Mouse (Mus musculus): ENCODE measurements around the gene Rptor. TPM values are rescaled to one million over a fixed set of nuclear protein-coding genes. Genes with fewer than 3 reads are reported as not detected.

Rptor gene
- total and polyA plus RNA-seq, 2 experiments = 11.2 to 18.4 TPM

GRCm38 (mm10) chr11:119816798-119817361, 214.2 kb downstream of the Rptor start:
- WGBS = 89% methylated on average over 14 of the region's 14 CpGs
- Histone ChIP-seq H3K36me3 (ENCODE audit: control insufficient read depth, insufficient read depth, low read length) (peaks cover 9% of the 10 kb centered on the region; the same call in 1 of the 2 replicates), H3K4me1 (ENCODE audit: control insufficient read depth, insufficient read depth, low read length) (no peaks in the 10 kb centered on the region), H3K27me3 (ENCODE audit: control insufficient read depth, insufficient read depth, low read length) (no peaks in the 10 kb centered on the region), H3K79me2 (ENCODE audit: control insufficient read depth, insufficient read depth, low read length) (no peaks in the 10 kb centered on the region), H3K9ac (ENCODE audit: low read depth, low read length) (no peak overlapping the region), H3K27ac (replicated peaks; ENCODE audit: insufficient read depth, low read depth, low read length) (no peak overlapping the region), H3K4me3 (ENCODE audit: insufficient read depth, low read depth, low read length) (no peak overlapping the region)
- TF ChIP-seq CTCF (IDR thresholded peaks at IDR 0.05; ENCODE audit: low read depth, low read length) (no peak), POLR2A (IDR thresholded peaks at IDR 0.05; ENCODE audit: extremely low read depth, insufficient read depth, low read length) (no peak)
- DNase-seq (ENCODE audit: extremely low read depth, low read depth, low spot score) = no peak

GRCm38 (mm10) chr11:119817362-119817837, 214.7 kb downstream of the Rptor start:
- H3K36me3 ChIP-seq (ENCODE audit: control insufficient read depth, insufficient read depth, low read length) = peaks cover 9% of the 10 kb centered on the region; the same call in 1 of the 2 replicates

GRCm38 (mm10) chr11:119817898-119818297, 215.2 kb downstream of the Rptor start:
- no peak for DNase-seq (ENCODE audit: extremely low read depth, low read depth, low spot score)
- Histone ChIP-seq H3K4me3 (ENCODE audit: insufficient read depth, low read depth, low read length) (no peak overlapping the region), H3K4me1 (ENCODE audit: control insufficient read depth, insufficient read depth, low read length) (no peaks in the 10 kb centered on the region), H3K9ac (ENCODE audit: low read depth, low read length) (no peak overlapping the region), H3K27me3 (ENCODE audit: control insufficient read depth, insufficient read depth, low read length) (no peaks in the 10 kb centered on the region), H3K36me3 (ENCODE audit: control insufficient read depth, insufficient read depth, low read length) (peaks cover 10% of the 10 kb centered on the region; the same call in 1 of the 2 replicates), H3K27ac (replicated peaks; ENCODE audit: insufficient read depth, low read depth, low read length) (no peak overlapping the region), H3K79me2 (ENCODE audit: control insufficient read depth, insufficient read depth, low read length) (no peaks in the 10 kb centered on the region)
- WGBS = 90% methylated on average over 3 of the region's 3 CpGs
- no peak for TF ChIP-seq CTCF (IDR thresholded peaks at IDR 0.05; ENCODE audit: low read depth, low read length)
- no peak for TF ChIP-seq POLR2A (IDR thresholded peaks at IDR 0.05; ENCODE audit: extremely low read depth, insufficient read depth, low read length)

More at GRCm38 (mm10) chr11:119817362-119817837, 214.7 kb downstream of the Rptor start:
- DNase-seq (ENCODE audit: extremely low read depth, low read depth, low spot score) = no peak
- Histone ChIP-seq H3K79me2 (ENCODE audit: control insufficient read depth, insufficient read depth, low read length) (no peaks in the 10 kb centered on the region), H3K9ac (ENCODE audit: low read depth, low read length) (no peak overlapping the region), H3K4me3 (ENCODE audit: insufficient read depth, low read depth, low read length) (no peak overlapping the region), H3K27ac (replicated peaks; ENCODE audit: insufficient read depth, low read depth, low read length) (no peak overlapping the region), H3K4me1 (ENCODE audit: control insufficient read depth, insufficient read depth, low read length) (no peaks in the 10 kb centered on the region), H3K27me3 (ENCODE audit: control insufficient read depth, insufficient read depth, low read length) (no peaks in the 10 kb centered on the region)
- 64% methylated on average over 3 of the region's 3 CpGs for WGBS
- no peak for TF ChIP-seq POLR2A (IDR thresholded peaks at IDR 0.05; ENCODE audit: extremely low read depth, insufficient read depth, low read length)

- Histone ChIP-seq H3K36me3 (ENCODE audit: control insufficient read depth, insufficient read depth, low read length) (peaks cover 15% of the 10 kb centered on the region; the same call in 1 of the 2 replicates), H3K27me3 (ENCODE audit: control insufficient read depth, insufficient read depth, low read length) (no peaks in the 10 kb centered on the region), H3K4me1 (ENCODE audit: control insufficient read depth, insufficient read depth, low read length) (no peaks in the 10 kb centered on the region), H3K9ac (ENCODE audit: low read depth, low read length) (no peak overlapping the region), H3K27ac (replicated peaks; ENCODE audit: insufficient read depth, low read depth, low read length) (no peak overlapping the region), H3K4me3 (ENCODE audit: insufficient read depth, low read depth, low read length) (no peak overlapping the region), H3K79me2 (ENCODE audit: control insufficient read depth, insufficient read depth, low read length) (no peaks in the 10 kb centered on the region)
- DNase-seq (ENCODE audit: extremely low read depth, low read depth, low spot score) = no peak
- 88% methylated on average over 9 of the region's 9 CpGs for WGBS
- TF ChIP-seq POLR2A (IDR thresholded peaks at IDR 0.05; ENCODE audit: extremely low read depth, insufficient read depth, low read length) = no peak
- TF ChIP-seq CTCF (IDR thresholded peaks at IDR 0.05; ENCODE audit: low read depth, low read length) = no peak
These were observed 218.8 kb downstream of the Rptor start for GRCm38 (mm10) chr11:119821514-119821913.

- no peak overlapping the region for H3K4me3 ChIP-seq (ENCODE audit: insufficient read depth, low read depth, low read length)
- no peaks in the 10 kb centered on the region for H3K4me1 ChIP-seq (ENCODE audit: control insufficient read depth, insufficient read depth, low read length)
- H3K9ac ChIP-seq (ENCODE audit: low read depth, low read length) = no peak overlapping the region
- H3K79me2 ChIP-seq (ENCODE audit: control insufficient read depth, insufficient read depth, low read length) = no peaks in the 10 kb centered on the region
- TF ChIP-seq POLR2A (IDR thresholded peaks at IDR 0.05; ENCODE audit: extremely low read depth, insufficient read depth, low read length) = no peak
- TF ChIP-seq CTCF (IDR thresholded peaks at IDR 0.05; ENCODE audit: low read depth, low read length) = no peak
- no peak overlapping the region for H3K27ac ChIP-seq (replicated peaks; ENCODE audit: insufficient read depth, low read depth, low read length)
- no peaks in the 10 kb centered on the region for H3K27me3 ChIP-seq (ENCODE audit: control insufficient read depth, insufficient read depth, low read length)
- H3K36me3 ChIP-seq (ENCODE audit: control insufficient read depth, insufficient read depth, low read length) = peaks cover 18% of the 10 kb centered on the region; the same call in 1 of the 2 replicates
- no peak for DNase-seq (ENCODE audit: extremely low read depth, low read depth, low spot score)
- 94% methylated on average over 6 of the region's 6 CpGs for WGBS
These were observed 221.5 kb downstream of the Rptor start for GRCm38 (mm10) chr11:119824072-119824649.

GRCm38 (mm10) chr11:119825783-119826182, 223.1 kb downstream of the Rptor start:
- H3K36me3 ChIP-seq (ENCODE audit: control insufficient read depth, insufficient read depth, low read length) = peaks cover 17% of the 10 kb centered on the region; the same call in 1 of the 2 replicates
- H3K4me1 ChIP-seq (ENCODE audit: control insufficient read depth, insufficient read depth, low read length) = no peaks in the 10 kb centered on the region
- H3K27me3 ChIP-seq (ENCODE audit: control insufficient read depth, insufficient read depth, low read length) = no peaks in the 10 kb centered on the region
- H3K79me2 ChIP-seq (ENCODE audit: control insufficient read depth, insufficient read depth, low read length) = no peaks in the 10 kb centered on the region
- no peak for TF ChIP-seq CTCF (IDR thresholded peaks at IDR 0.05; ENCODE audit: low read depth, low read length)
- no peak for TF ChIP-seq POLR2A (IDR thresholded peaks at IDR 0.05; ENCODE audit: extremely low read depth, insufficient read depth, low read length)
- WGBS = 73% methylated on average over 6 of the region's 6 CpGs
- no peak overlapping the region for H3K4me3 ChIP-seq (ENCODE audit: insufficient read depth, low read depth, low read length)
- no peak for DNase-seq (ENCODE audit: extremely low read depth, low read depth, low spot score)
- H3K27ac ChIP-seq (replicated peaks; ENCODE audit: insufficient read depth, low read depth, low read length) = no peak overlapping the region
- no peak overlapping the region for H3K9ac ChIP-seq (ENCODE audit: low read depth, low read length)

All from liver, adult 2 months (tissue).